Mouse (Mus musculus) kidney, postnatal 0 days (tissue): Measurements from ENCODE around the gene Cux1. TPM values are rescaled to one million over a fixed set of nuclear protein-coding genes. Genes with fewer than 3 reads are reported as not detected.
A peak's percentile ranks its signal among the peaks of the same experiment; 100 is the strongest.

Experiments used
- ATAC-seq: fragments of 200-750 bp; cut with Nextera tagmentation; replicated peaks from 2 replicates; pipeline ENCODE4 v1.8.0; 2017; ENCODE audit warnings: low read depth, moderate number of reproducible peaks, moderate TSS enrichment, moderate library complexity; ENCODE audit not compliant: low FRiP score
- DNase-seq: peaks from one replicate; pipeline ENCODE4 v3.0.0-alpha.2; 2016; ENCODE audit warnings: low spot score
- H3K27ac ChIP-seq: fragments of 300-500 bp; sonication (generic); 2 replicates; pipeline ENCODE4 v1.5.1; 2014; ENCODE audit warnings: mild to moderate bottlenecking
- H3K27me3 ChIP-seq: fragments of 300-500 bp; sonication (generic); 2 replicates; pipeline ENCODE4 v1.6.1; 2014; ENCODE audit warnings: low read length, mixed read lengths; ENCODE audit not compliant: insufficient read depth
- H3K36me3 ChIP-seq: fragments of 300-500 bp; sonication (generic); 2 replicates; pipeline ENCODE4 v1.6.1; 2014; ENCODE audit warnings: low read length, mixed read lengths; ENCODE audit not compliant: insufficient read depth
- H3K4me1 ChIP-seq: fragments of 300-500 bp; sonication (generic); replicated peaks from 2 replicates; pipeline ENCODE4 v1.6.1; 2014; ENCODE audit warnings: antibody characterized with exemption, low read length, mixed read lengths; ENCODE audit not compliant: insufficient read depth
- H3K4me2 ChIP-seq: fragments of 300-500 bp; sonication (generic); 2 replicates; pipeline ENCODE4 v1.6.1; 2014; ENCODE audit warnings: mild to moderate bottlenecking, low read length, moderate library complexity, mixed read lengths
- H3K4me3 ChIP-seq: fragments of 300-500 bp; sonication (generic); replicated peaks from 2 replicates; pipeline ENCODE4 v1.5.1; 2014; ENCODE audit warnings: low read depth, low read length
- H3K9ac ChIP-seq: fragments of 300-500 bp; sonication (generic); 2 replicates; pipeline ENCODE4 v1.6.1; 2014; ENCODE audit warnings: low read depth, low read length
- H3K9me3 ChIP-seq: fragments of 300-500 bp; sonication (generic); replicated peaks from 2 replicates; pipeline ENCODE4 v1.6.1; 2016; ENCODE audit warnings: low read length, inconsistent platforms, mixed read lengths
- CTCF ChIP-seq: IDR thresholded peaks from 2 replicates; pipeline ENCODE4 v1.5.1; 2016; ENCODE audit warnings: antibody characterized with exemption, low read depth, mild to moderate bottlenecking, moderate library complexity
- WGBS: fragments of 180-500 bp; shearing (Covaris S2); extraction: QIAGEN DNeasy Blood & Tissue Kit; methylation state at CpG from one replicate; pipeline ENCODE4 v1.1.7; 2014; 5-methylcytosine and 5-hydroxymethylcytosine counted together
- polyA plus RNA-seq: library from polyadenylated mRNA; unstranded; fragments of >200 nt; fragmentation: Nextera tagmentation; extraction: Ambion mirVana; gene quantifications from 2 replicates; pipeline ENCODE4 v1.2.1, GENCODE M21; 2015

The Cux1 gene
- polyA plus RNA-seq, 1 experiment from 2014 or later, result 73.4 TPM

GRCm38 (mm10) chr5:136343156-136343890 lies 224.0 kb downstream of the Cux1 start:
- H3K4me1 ChIP-seq, result no peaks in the 10 kb centered on the region
- no peak overlapping the region for H3K9ac ChIP-seq
- H3K4me2 ChIP-seq, result no peak overlapping the region
- ATAC-seq (no peak), DNase-seq (peak; percentile 14)
- H3K9me3 ChIP-seq, result no peaks in the 10 kb centered on the region
- H3K27me3 ChIP-seq, result no peaks in the 10 kb centered on the region
- H3K36me3 ChIP-seq, result peaks cover 22% of the 10 kb centered on the region; the same call in 1 of the 2 replicates
- H3K27ac ChIP-seq, result no peak overlapping the region
- TF ChIP-seq CTCF, result no peak
- WGBS, result 78% methylated on average over 15 of the region's 15 CpGs
- no peak overlapping the region for H3K4me3 ChIP-seq

GRCm38 (mm10) chr5:136336798-136337527 lies 230.3 kb downstream of the Cux1 start:
- Histone ChIP-seq H3K27me3 (no peaks in the 10 kb centered on the region), H3K9me3 (no peaks in the 10 kb centered on the region), H3K9ac (no peak overlapping the region), H3K4me2 (no peak overlapping the region), H3K36me3 (peaks cover 28% of the 10 kb centered on the region; the same call in 1 of the 2 replicates), H3K4me1 (no peaks in the 10 kb centered on the region), H3K27ac (no peak overlapping the region), H3K4me3 (no peak overlapping the region)
- DNase-seq, result no peak
- 78% methylated on average over 4 of the region's 4 CpGs for WGBS
- no peak for ATAC-seq
- TF ChIP-seq CTCF, result no peak

GRCm38 (mm10) chr5:136335681-136336080 lies 231.6 kb downstream of the Cux1 start:
- no peak for ATAC-seq
- Histone ChIP-seq H3K4me1 (no peaks in the 10 kb centered on the region), H3K9me3 (no peaks in the 10 kb centered on the region), H3K27me3 (no peaks in the 10 kb centered on the region), H3K4me2 (no peak overlapping the region), H3K9ac (no peak overlapping the region), H3K27ac (no peak overlapping the region), H3K4me3 (no peak overlapping the region), H3K36me3 (peaks cover 28% of the 10 kb centered on the region; the same call in 1 of the 2 replicates)
- DNase-seq, result no peak
- WGBS, result 91% methylated on average over 4 of the region's 4 CpGs
- no peak for TF ChIP-seq CTCF

- H3K9ac ChIP-seq, result no peak overlapping the region
- H3K27ac ChIP-seq, result no peak overlapping the region
- H3K27me3 ChIP-seq, result no peaks in the 10 kb centered on the region
- no peak for TF ChIP-seq CTCF
- peaks cover 28% of the 10 kb centered on the region; the same call in 1 of the 2 replicates for H3K36me3 ChIP-seq
- 81% methylated on average over 4 of the region's 4 CpGs for whole genome bisulfite sequencing
- no peaks in the 10 kb centered on the region for H3K4me1 ChIP-seq
- no peaks in the 10 kb centered on the region for H3K9me3 ChIP-seq
- ATAC-seq (no peak), DNase-seq (no peak)
- H3K4me3 ChIP-seq, result no peak overlapping the region
- no peak overlapping the region for H3K4me2 ChIP-seq
Measured at GRCm38 (mm10) chr5:136334780-136335179, 232.5 kb downstream of the Cux1 start.

GRCm38 (mm10) chr5:136334051-136334450 lies 233.2 kb downstream of the Cux1 start:
- TF ChIP-seq CTCF, result no peak
- H3K4me2 ChIP-seq, result no peak overlapping the region
- peaks cover 21% of the 10 kb centered on the region; the same call in 1 of the 2 replicates for H3K36me3 ChIP-seq
- ATAC-seq (no peak), DNase-seq (no peak)
- H3K27ac ChIP-seq, result no peak overlapping the region
- H3K27me3 ChIP-seq, result no peaks in the 10 kb centered on the region
- 86% methylated on average over 1 of the region's 1 CpGs for WGBS
- H3K9ac ChIP-seq, result no peak overlapping the region
- no peak overlapping the region for H3K4me3 ChIP-seq
- no peaks in the 10 kb centered on the region for H3K9me3 ChIP-seq
- H3K4me1 ChIP-seq, result no peaks in the 10 kb centered on the region

- H3K36me3 ChIP-seq, result peaks cover 18% of the 10 kb centered on the region; the same call in 1 of the 2 replicates
- no peak for TF ChIP-seq CTCF
- WGBS, result 94% methylated on average over 11 of the region's 11 CpGs
Measured at GRCm38 (mm10) chr5:136332786-136333462, 234.4 kb downstream of the Cux1 start.

More at GRCm38 (mm10) chr5:136332786-136333462, 234.4 kb downstream of the Cux1 start:
- no peaks in the 10 kb centered on the region for H3K4me1 ChIP-seq
- no peak overlapping the region for H3K9ac ChIP-seq
- no peak overlapping the region for H3K4me3 ChIP-seq
- H3K9me3 ChIP-seq, result no peaks in the 10 kb centered on the region
- H3K27me3 ChIP-seq, result no peaks in the 10 kb centered on the region
- H3K4me2 ChIP-seq, result no peak overlapping the region
- ATAC-seq, result no peak
- no peak overlapping the region for H3K27ac ChIP-seq
- DNase-seq, result no peak
